In the genomic region with DNA sequence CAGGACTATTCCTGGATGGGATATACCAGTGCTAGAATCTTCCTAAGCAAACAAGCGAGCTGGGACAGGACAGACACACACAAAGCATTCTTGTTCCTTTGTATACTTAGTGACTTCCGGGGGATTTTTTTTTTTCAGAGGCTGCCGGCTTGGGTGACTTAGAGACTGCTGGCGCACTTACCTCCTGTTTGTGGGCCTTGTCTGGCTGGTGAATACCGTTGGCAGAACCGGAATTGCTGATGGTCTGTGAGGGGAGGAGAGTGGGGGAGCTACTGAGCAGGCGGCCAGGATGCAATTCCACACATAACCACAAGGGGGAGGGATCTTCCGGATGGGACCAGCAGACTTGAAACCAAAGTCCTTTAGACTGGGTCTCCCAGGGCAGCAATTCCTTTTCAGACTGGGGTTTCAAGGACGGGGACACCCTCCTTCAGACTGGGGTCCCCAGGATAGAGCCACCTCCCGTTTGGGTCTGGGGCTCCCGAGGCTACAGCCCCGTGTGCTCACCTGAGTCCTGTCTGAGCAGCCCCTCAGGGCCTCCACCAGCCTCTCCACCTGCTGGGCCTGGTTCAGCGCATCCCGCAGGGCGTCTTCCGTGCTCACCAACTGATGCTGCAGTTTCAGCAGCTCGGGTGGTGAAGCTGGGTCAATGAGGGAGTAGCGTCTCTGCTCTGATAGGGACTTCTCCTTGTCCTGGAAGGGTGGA, we compare ENCODE assay signal across 1 mouse cellular context.
TF ChIP-seq lines count a peak whose summit lies in the region.

No protein-coding gene starts in this region.

TF ChIP-seq in MEL, 35 proteins besides CTCF, POLR2A, EP300 and RAD21 (continued from another document):
- TF ChIP-seq JUND (IDR thresholded peaks at IDR 0.05; ENCODE audit: low read depth, low read length) (no peak), POLR2AphosphoS5 (IDR thresholded peaks at IDR 0.05; ENCODE audit: borderline replicate concordance, low read depth, low read length) (no peak), ZMIZ1 (IDR thresholded peaks at IDR 0.05; ENCODE audit: low read depth, low read length) (no peak), SIN3A (IDR thresholded peaks at IDR 0.05; ENCODE audit: low read length) (peak; percentile 63), MYB (IDR thresholded peaks at IDR 0.05; ENCODE audit: low read depth, low read length) (peak; percentile 80), NELFE (IDR thresholded peaks at IDR 0.05; ENCODE audit: low read depth, low read length) (peak; percentile 45), GATA1 (IDR thresholded peaks at IDR 0.05; ENCODE audit: low read depth, low read length) (no peak)
